Mouse (Mus musculus) cerebellum, adult 8-10 months (tissue): ENCODE results near the gene Klk1b16.
"Not testable (repeated sequence)": the region's sequence is repeated elsewhere in the genome, so short reads cannot be mapped to it uniquely, and the experiment has no call there.

Source experiments
- DNase-seq: peaks from one replicate; pipeline ENCODE4 v3.0.0; 2022

The Klk1b16 gene

GRCm38 (mm10) chr7:44136467-44136866, at the start of gene Klk1b16:
TSS of gene Klk1b16 (plus strand) at chr7:44136767.
- no peak for DNase-seq

- DNase-seq: no peak
These were observed 40.5 kb upstream of the Klk1b16 start for GRCm38 (mm10) chr7:44096111-44096510.

GRCm38 (mm10) chr7:44102028-44102427, 34.5 kb upstream of the Klk1b16 start, which contains the start of gene Klk1b21:
TSS of gene Klk1b21 (plus strand) at chr7:44102328.
- DNase-seq: not testable (repeated sequence)

GRCm38 (mm10) chr7:44112373-44112772, 24.2 kb upstream of the Klk1b16 start, which contains the start of gene Klk1b22:
TSS of gene Klk1b22 (plus strand) at chr7:44112673.
- no peak for DNase-seq

- DNase-seq: no peak
These were observed 13.1 kb upstream of the Klk1b16 start for GRCm38 (mm10) chr7:44123445-44123844.

GRCm38 (mm10) chr7:44179299-44180045, 42.9 kb downstream of the Klk1b16 start:
- no peak for DNase-seq

- DNase-seq: not testable (repeated sequence)
These were observed 49.9 kb downstream of the Klk1b16 start for GRCm38 (mm10) chr7:44186516-44186915.

GRCm38 (mm10) chr7:44187936-44188335, 51.4 kb downstream of the Klk1b16 start, which contains the start of gene Klk1b24:
TSS of gene Klk1b24 (plus strand) at chr7:44188236.
- not testable (repeated sequence) for DNase-seq
